Mouse (Mus musculus): ENCODE data around the gene Suclg1. TPM values are rescaled to one million over a fixed set of nuclear protein-coding genes. Genes with fewer than 3 reads are reported as not detected.

Suclg1 gene
- polyA plus RNA-seq, 1 experiment from 2014 or later: 156 TPM

Other genes starting within 250 kb of the Suclg1 start
- gene Dnah6, start 26.7 kb upstream of the Suclg1 start, polyA plus RNA-seq (2015; fragmentation: Nextera tagmentation; extraction: Ambion mirVana): not detected in 2 replicates
- gene 4931417E11Rik, start 221.3 kb downstream of the Suclg1 start, polyA plus RNA-seq (2015; fragmentation: Nextera tagmentation; extraction: Ambion mirVana): not detected in 2 replicates

Measured in embryonic facial prominence, embryonic 13.5 days (tissue).